Mouse (Mus musculus): ENCODE data around the gene Psmd12.
A peak's percentile ranks its signal among the peaks of the same experiment; 100 is the strongest.

The Psmd12 gene

GRCm38 (mm10) chr11:107513047-107513446, 33.8 kb downstream of the Psmd12 start:
- DNase-seq: no peak

GRCm38 (mm10) chr11:107516387-107516786, 37.1 kb downstream of the Psmd12 start:
- no peak for DNase-seq

GRCm38 (mm10) chr11:107518645-107519429, 39.6 kb downstream of the Psmd12 start:
- DNase-seq: no peak

- no peak for DNase-seq
These were observed 41.9 kb downstream of the Psmd12 start for GRCm38 (mm10) chr11:107521153-107521552.

- DNase-seq: no peak
These were observed 45.7 kb downstream of the Psmd12 start for GRCm38 (mm10) chr11:107524966-107525365.

- no peak for DNase-seq
These were observed 48.3 kb downstream of the Psmd12 start for GRCm38 (mm10) chr11:107527632-107528031.

GRCm38 (mm10) chr11:107529320-107529719, 50.0 kb downstream of the Psmd12 start:
- DNase-seq: peak; percentile 46

GRCm38 (mm10) chr11:107531445-107531844, 52.2 kb downstream of the Psmd12 start:
- DNase-seq: no peak

GRCm38 (mm10) chr11:107532271-107532670, 53.0 kb downstream of the Psmd12 start:
- DNase-seq: no peak

GRCm38 (mm10) chr11:107538994-107539393, 59.7 kb downstream of the Psmd12 start:
- no peak for DNase-seq

GRCm38 (mm10) chr11:107540339-107540738, 61.1 kb downstream of the Psmd12 start:
- no peak for DNase-seq

GRCm38 (mm10) chr11:107545747-107546476, 66.6 kb downstream of the Psmd12 start:
- DNase-seq: peak; percentile 59

GRCm38 (mm10) chr11:107546667-107547301, 67.5 kb downstream of the Psmd12 start:
- DNase-seq: peak; percentile 44

GRCm38 (mm10) chr11:107547351-107548203, 68.3 kb downstream of the Psmd12 start, which contains the start of gene Helz:
Gene Helz, plus strand, starts transcription at chr11:107547930.
- DNase-seq: peak; percentile 77

GRCm38 (mm10) chr11:107548204-107548975, 69.1 kb downstream of the Psmd12 start:
- peak; percentile 13 for DNase-seq

Measured in lung, postnatal 36 days (tissue).